ENCODE assay signal across 8 mouse cellular contexts in genomic region chr6:51471179-51471505, GRCm38 (mm10). TPM values are rescaled to one million over a fixed set of nuclear protein-coding genes. Genes with fewer than 3 reads are reported as not detected.
DNase-seq lines count a peak whose midpoint lies in the region; ATAC-seq and TF ChIP-seq lines count a peak whose summit lies in the region.

No protein-coding gene starts in this region.

- ATAC-seq in hindbrain, embryonic 15.5 days (ENCODE audit: low FRiP score, low read depth): 0 out of 2 replicates have a peak, but pooled peaks have one; percentile 9
- ATAC-seq in midbrain, embryonic 15.5 days (replicated peaks): no peak

- no peak for TF ChIP-seq POLR2A in kidney, adult 2 months (IDR thresholded peaks at IDR 0.05; ENCODE audit: low read depth, low read length)
- no peak for TF ChIP-seq POLR2A in bone marrow macrophage, adult 2 months (IDR thresholded peaks at IDR 0.05; ENCODE audit: borderline replicate concordance, low read depth, low read length)

- WGBS in kidney, adult 2 months: under 1% methylated on average over 10 of the region's 10 CpGs
- 1% methylated on average over 10 of the region's 10 CpGs for WGBS in hindbrain, embryonic 15.5 days
- 0% methylated on average over 10 of the region's 10 CpGs for WGBS in midbrain, embryonic 15.5 days

- H3K4me1 ChIP-seq in kidney, adult 2 months (ENCODE audit: control insufficient read depth, insufficient read depth, low read length): peaks cover 2% of the 10 kb centered on the region; the same call in 1 of the 2 replicates
- peaks cover 11% of the 10 kb centered on the region for H3K4me1 ChIP-seq in bone marrow macrophage, adult 2 months (ENCODE audit: control insufficient read depth, insufficient read depth, low read length)
- peaks cover 37% of the 10 kb centered on the region for H3K4me1 ChIP-seq in hindbrain, embryonic 15.5 days (replicated peaks)
- peaks cover 37% of the 10 kb centered on the region for H3K4me1 ChIP-seq in midbrain, embryonic 15.5 days

- no peaks in the 10 kb centered on the region for H3K27me3 ChIP-seq in kidney, adult 2 months (replicated peaks; ENCODE audit: control insufficient read depth, insufficient read depth, low read length)
- no peaks in the 10 kb centered on the region for H3K27me3 ChIP-seq in hindbrain, embryonic 15.5 days
- no peaks in the 10 kb centered on the region for H3K27me3 ChIP-seq in midbrain, embryonic 15.5 days (replicated peaks)

- peaks cover 5% of the 10 kb centered on the region for H3K36me3 ChIP-seq in kidney, adult 2 months (ENCODE audit: control insufficient read depth, insufficient read depth, low read length)
- H3K36me3 ChIP-seq in hindbrain, embryonic 15.5 days: peaks cover 22% of the 10 kb centered on the region
- H3K36me3 ChIP-seq in midbrain, embryonic 15.5 days (replicated peaks): peaks cover 20% of the 10 kb centered on the region

- H3K9me3 ChIP-seq in hindbrain, embryonic 15.5 days: no peaks in the 10 kb centered on the region
- no peaks in the 10 kb centered on the region for H3K9me3 ChIP-seq in midbrain, embryonic 15.5 days

- H3K4me3 ChIP-seq in kidney, adult 2 months (ENCODE audit: insufficient read depth, low read depth, low read length): peak overlapping the region; percentile 83
- peak overlapping the region; percentile 74 for H3K4me3 ChIP-seq in bone marrow macrophage, adult 2 months (ENCODE audit: insufficient read depth, low read length)
- H3K4me3 ChIP-seq in hindbrain, embryonic 15.5 days: peak overlapping the region; percentile 79
- H3K4me3 ChIP-seq in midbrain, embryonic 15.5 days: peak overlapping the region; percentile 98

- peak overlapping the region; percentile 68 for H3K4me2 ChIP-seq in hindbrain, embryonic 15.5 days
- peak overlapping the region; percentile 60 for H3K4me2 ChIP-seq in midbrain, embryonic 15.5 days

- DNase-seq in kidney, adult 2 months: no peak
- no peak for DNase-seq in kidney, postnatal 4 days
- DNase-seq in ovary, postnatal 14 days (ENCODE audit: low spot score): no peak
- no peak for DNase-seq in B cell, adult 2 months
- DNase-seq in urinary bladder, postnatal 14 days (ENCODE audit: low spot score): no peak

- peak overlapping the region; percentile 95 for H3K27ac ChIP-seq in kidney, adult 2 months (ENCODE audit: insufficient read depth, low read depth, low read length)
- peak overlapping the region; percentile 78 for H3K27ac ChIP-seq in bone marrow macrophage, adult 2 months (ENCODE audit: insufficient read depth, low read depth, low read length)
- peak overlapping the region; percentile 100 for H3K27ac ChIP-seq in hindbrain, embryonic 15.5 days (replicated peaks)
- H3K27ac ChIP-seq in midbrain, embryonic 15.5 days: peak overlapping the region; percentile 99

- TF ChIP-seq CTCF in kidney, adult 2 months (conservative IDR thresholded peaks at IDR 0.05; ENCODE audit: insufficient read depth, insufficient read length, low read depth, low read length): no peak
- no peak for TF ChIP-seq CTCF in bone marrow macrophage, adult 2 months (IDR thresholded peaks at IDR 0.05; ENCODE audit: low read depth, low read length)

- peak overlapping the region; percentile 99 for H3K9ac ChIP-seq in hindbrain, embryonic 15.5 days
- H3K9ac ChIP-seq in midbrain, embryonic 15.5 days: peak overlapping the region; percentile 96

RNA-seq across cellular contexts. Expression of gene Cbx3, which starts 1.0 kb away (rescaled TPM):
- polyA plus RNA-seq in kidney, adult 2 months (2012; rRNA removed): 5.7 and 11.0 TPM in 2 replicates
- polyA plus RNA-seq in bone marrow macrophage, adult 2 months (2012; ENCODE audit: insufficient read depth, insufficient read length, missing spikeins): 107 and 108 TPM in 2 replicates
- polyA plus RNA-seq in hindbrain, embryonic 15.5 days (2015; fragmentation: Nextera tagmentation; extraction: Ambion mirVana): 335 and 378 TPM in 2 replicates
- polyA plus RNA-seq in midbrain, embryonic 15.5 days (2015; fragmentation: Nextera tagmentation; extraction: Ambion mirVana): 365 and 388 TPM in 2 replicates

RNA-seq across cellular contexts. Expression of gene Hnrnpa2b1, which starts 1.4 kb away (rescaled TPM):
- 63.0 and 105 TPM in 2 replicates for polyA plus RNA-seq in kidney, adult 2 months (2012; rRNA removed)
- 726 and 831 TPM in 2 replicates for polyA plus RNA-seq in bone marrow macrophage, adult 2 months (2012; ENCODE audit: insufficient read depth, insufficient read length, missing spikeins)
- polyA plus RNA-seq in hindbrain, embryonic 15.5 days (2015; fragmentation: Nextera tagmentation; extraction: Ambion mirVana): 1,277 and 1,313 TPM in 2 replicates
- 1,331 and 1,465 TPM in 2 replicates for polyA plus RNA-seq in midbrain, embryonic 15.5 days (2015; fragmentation: Nextera tagmentation; extraction: Ambion mirVana)

RNA-seq across cellular contexts. Expression of gene Nfe2l3, which starts 38.7 kb away (rescaled TPM):
- polyA plus RNA-seq in kidney, adult 2 months (2012; rRNA removed): 0.75 and 1.3 TPM in 2 replicates
- polyA plus RNA-seq in bone marrow macrophage, adult 2 months (2012; ENCODE audit: insufficient read depth, insufficient read length, missing spikeins): not detected in 2 replicates
- 7.4 and 7.5 TPM in 2 replicates for polyA plus RNA-seq in hindbrain, embryonic 15.5 days (2015; fragmentation: Nextera tagmentation; extraction: Ambion mirVana)
- 8.2 and 8.6 TPM in 2 replicates for polyA plus RNA-seq in midbrain, embryonic 15.5 days (2015; fragmentation: Nextera tagmentation; extraction: Ambion mirVana)

RNA-seq across cellular contexts. Expression of gene Snx10, which starts 52.6 kb away (rescaled TPM):
- polyA plus RNA-seq in kidney, adult 2 months (2012; rRNA removed): 2.5 and 4.1 TPM in 2 replicates
- polyA plus RNA-seq in bone marrow macrophage, adult 2 months (2012; ENCODE audit: insufficient read depth, insufficient read length, missing spikeins): 101 and 105 TPM in 2 replicates
- polyA plus RNA-seq in hindbrain, embryonic 15.5 days (2015; fragmentation: Nextera tagmentation; extraction: Ambion mirVana): 61.6 and 62.0 TPM in 2 replicates
- polyA plus RNA-seq in midbrain, embryonic 15.5 days (2015; fragmentation: Nextera tagmentation; extraction: Ambion mirVana): 50.4 and 52.8 TPM in 2 replicates
